Mouse (Mus musculus) CH12.LX (cell line): Measurements from ENCODE around the gene Luc7l3. TPM values are rescaled to one million over a fixed set of nuclear protein-coding genes. Genes with fewer than 3 reads are reported as not detected.
A peak's percentile ranks its signal among the peaks of the same experiment; 100 is the strongest.

Source experiments
- DNase-seq: peaks from one replicate; pipeline ENCODE4 v3.0.0-alpha.2; 2013; ENCODE audit errors: extremely low read depth
- H3K27ac ChIP-seq: 2 replicates; pipeline ENCODE4 v1.5.1; 2012; ENCODE audit warnings: low read depth, mild to moderate bottlenecking, control low read depth, moderate library complexity; ENCODE audit not compliant: insufficient read depth
- H3K27me3 ChIP-seq: replicated peaks from 2 replicates; pipeline ENCODE3; 2012; ENCODE audit warnings: inconsistent platforms
- H3K36me3 ChIP-seq, 2 experiments: replicated peaks in 1 of 2; 2 replicates each; pipeline versions ENCODE3 to v1.6.1; 2012; ENCODE audit warnings: inconsistent platforms in 1 of 2, low read length in 1 of 2, mild to moderate bottlenecking in 1 of 2, mixed read lengths in 1 of 2, moderate library complexity in 1 of 2; ENCODE audit not compliant: control insufficient read depth in 1 of 2, insufficient read depth in 1 of 2
- H3K4me1 ChIP-seq, 2 experiments: 2 replicates each; pipeline ENCODE4 v1.6.1; 2012; ENCODE audit warnings: inconsistent platforms in 1 of 2, moderate library complexity in 1 of 2; ENCODE audit not compliant: insufficient read depth in 2 of 2, control insufficient read depth in 1 of 2
- H3K4me2 ChIP-seq: 2 replicates; pipeline ENCODE4 v1.6.1; 2012; ENCODE audit warnings: low read depth, mild to moderate bottlenecking, control low read depth; ENCODE audit not compliant: poor library complexity, insufficient read depth, severe bottlenecking
- H3K4me3 ChIP-seq, 3 experiments: fragments of 150-350 bp in 1 of 3; sonication (generic) in 1 of 3; replicated peaks in 1 of 3; 2 replicates each; pipeline versions ENCODE3 to v1.5.1; 2011 to 2012; ENCODE audit warnings: low read depth in 2 of 3, low read length in 2 of 3, mild to moderate bottlenecking in 2 of 3, moderate library complexity in 2 of 3, control low read depth in 1 of 3, improper control_type of control experiment in 1 of 3, inconsistent platforms in 1 of 3, mixed read lengths in 1 of 3; ENCODE audit not compliant: poor library complexity in 1 of 3
- H3K79me2 ChIP-seq: replicated peaks from 2 replicates; pipeline ENCODE4 v1.6.1; 2012; ENCODE audit warnings: mild to moderate bottlenecking, moderate library complexity; ENCODE audit not compliant: control insufficient read depth, poor library complexity, insufficient read depth, severe bottlenecking; ENCODE audit errors: extremely low read depth
- H3K9ac ChIP-seq: 2 replicates; pipeline ENCODE4 v1.6.1; 2012; ENCODE audit warnings: low read depth, mild to moderate bottlenecking, control low read depth, moderate library complexity; ENCODE audit not compliant: insufficient read depth
- H3K9me3 ChIP-seq: replicated peaks from 2 replicates; pipeline ENCODE3; 2012; ENCODE audit warnings: low read length, inconsistent platforms, mixed read lengths
- CHD1 ChIP-seq: IDR thresholded peaks from 2 replicates; pipeline ENCODE4 v1.6.1; 2012; ENCODE audit warnings: low read depth, low read length, improper control_type of control experiment, inconsistent platforms
- CTCF ChIP-seq, 2 experiments: IDR thresholded peaks in 1 of 2; conservative IDR thresholded peaks in 1 of 2; 2 replicates each; pipeline ENCODE4 v1.5.1; 2011 to 2012; ENCODE audit warnings: low read depth in 2 of 2, low read length in 2 of 2, improper control_type of control experiment in 1 of 2, inconsistent platforms in 1 of 2, mild to moderate bottlenecking in 1 of 2, moderate library complexity in 1 of 2
- E2F4 ChIP-seq: IDR thresholded peaks from 2 replicates; pipeline ENCODE4 v1.6.1; 2011; ENCODE audit warnings: low read depth, low read length, improper control_type of control experiment; ENCODE audit not compliant: insufficient replicate concordance
- ELF1 ChIP-seq: IDR thresholded peaks from 2 replicates; pipeline ENCODE4 v1.6.1; 2014; ENCODE audit warnings: low read depth, mild to moderate bottlenecking, inconsistent platforms, low read length, improper control_type of control experiment
- ETS1 ChIP-seq: conservative IDR thresholded peaks from 2 replicates; pipeline ENCODE4 v1.6.1; 2012; ENCODE audit warnings: low read depth, mild to moderate bottlenecking, inconsistent platforms, low read length, improper control_type of control experiment, moderate library complexity
- GABPA ChIP-seq: IDR thresholded peaks from 2 replicates; pipeline ENCODE4 v1.6.1; 2012; ENCODE audit warnings: low read depth, low read length, improper control_type of control experiment, inconsistent platforms; ENCODE audit not compliant: insufficient replicate concordance
- HCFC1 ChIP-seq: IDR thresholded peaks from 2 replicates; pipeline ENCODE4 v1.6.1; 2012; ENCODE audit warnings: low read depth, mild to moderate bottlenecking, inconsistent platforms, low read length, improper control_type of control experiment
- IRF4 ChIP-seq: IDR thresholded peaks from 2 replicates; pipeline ENCODE4 v1.6.1; 2014; ENCODE audit warnings: low read depth, mild to moderate bottlenecking, inconsistent platforms, low read length, improper control_type of control experiment
- JUN ChIP-seq: IDR thresholded peaks from 2 replicates; pipeline ENCODE4 v1.6.1; 2011; ENCODE audit warnings: low read depth, mild to moderate bottlenecking, low read length, improper control_type of control experiment, moderate library complexity; ENCODE audit not compliant: insufficient read depth
- MXI1 ChIP-seq: IDR thresholded peaks from 2 replicates; pipeline ENCODE4 v1.6.1; 2011; ENCODE audit warnings: mild to moderate bottlenecking, low read depth, low read length, improper control_type of control experiment
- POLR2A ChIP-seq: IDR thresholded peaks from 2 replicates; pipeline ENCODE4 v1.6.1; 2011; ENCODE audit warnings: low read depth, mild to moderate bottlenecking, improper control_type of control experiment, low read length
- RAD21 ChIP-seq: IDR thresholded peaks from 2 replicates; pipeline ENCODE4 v1.6.1; 2011; ENCODE audit warnings: low read depth, mild to moderate bottlenecking, low read length, improper control_type of control experiment, moderate library complexity
- RCOR1 ChIP-seq: conservative IDR thresholded peaks from 2 replicates; pipeline ENCODE4 v1.6.1; 2012; ENCODE audit warnings: low read depth, mild to moderate bottlenecking, inconsistent platforms, low read length, improper control_type of control experiment
- SIN3A ChIP-seq: IDR thresholded peaks from 2 replicates; pipeline ENCODE4 v1.6.1; 2012; ENCODE audit warnings: low read length, improper control_type of control experiment, inconsistent platforms
- SMC3 ChIP-seq: IDR thresholded peaks from 2 replicates; pipeline ENCODE4 v1.6.1; 2011; ENCODE audit warnings: low read depth, low read length, improper control_type of control experiment
- TBP ChIP-seq: conservative IDR thresholded peaks from 2 replicates; pipeline ENCODE4 v1.6.1; 2011; ENCODE audit warnings: low read depth, low read length, improper control_type of control experiment
- UBTF ChIP-seq: IDR thresholded peaks from 2 replicates; pipeline ENCODE4 v1.6.1; 2012; ENCODE audit warnings: low read depth, mild to moderate bottlenecking, inconsistent platforms, low read length, improper control_type of control experiment, moderate library complexity
- USF1 ChIP-seq: IDR thresholded peaks from 2 replicates; pipeline ENCODE4 v1.6.1; 2014; ENCODE audit warnings: low read depth, mild to moderate bottlenecking, inconsistent platforms, low read length, improper control_type of control experiment
- ZC3H11A ChIP-seq: IDR thresholded peaks from 2 replicates; pipeline ENCODE4 v1.6.1; 2012; ENCODE audit warnings: low read depth, mild to moderate bottlenecking, inconsistent platforms, low read length, improper control_type of control experiment
- ZKSCAN1 ChIP-seq: IDR thresholded peaks from 2 replicates; pipeline ENCODE4 v1.6.1; 2012; ENCODE audit warnings: low read depth, inconsistent platforms, low read length, improper control_type of control experiment, borderline replicate concordance
- ZNF384 ChIP-seq: IDR thresholded peaks from 2 replicates; pipeline ENCODE4 v1.6.1; 2012; ENCODE audit warnings: low read depth, low read length, improper control_type of control experiment, inconsistent platforms
- dilution Hi-C: fragments of 300-500 bp; cut with MboI; formaldehyde crosslinking; loops from 2 replicates; pipeline ENCODE4 v1.14.3; 2020; ENCODE audit warnings: low sequenced_read_pairs; ENCODE audit not compliant: extremely low pct_unique_long_range_greater_than_20kb, extremely low pct_ligation_motif_present
- in situ Hi-C: fragments of 300-500 bp; cut with MboI; formaldehyde crosslinking; loops from 3 replicates; pipeline ENCODE4 v1.14.3; 2019; ENCODE audit warnings: low sequenced_read_pairs, low pct_ligation_motif_present, low pct_unique_long_range_greater_than_20kb, mixed read lengths
- polyA plus RNA-seq: library from polyadenylated mRNA; unstranded; fragments of >175 nt; gene quantifications from 2 replicates; pipeline ENCODE4 v1.2.1, GENCODE M21; 2012; ENCODE audit warnings: low read depth; ENCODE audit not compliant: insufficient read length
- total RNA-seq, 2 experiments: library from RNA; depleted of rRNA; stranded (reverse); fragments of 300-350 nt in 1 of 2; fragments of >200 nt in 1 of 2; gene quantifications; 2 replicates each; pipeline ENCODE4 v1.2.3; 2012 to 2014

The Luc7l3 gene
- total and polyA plus RNA-seq, 3 experiments: 57.7 to 246 (median 69.8) TPM

DNA sequence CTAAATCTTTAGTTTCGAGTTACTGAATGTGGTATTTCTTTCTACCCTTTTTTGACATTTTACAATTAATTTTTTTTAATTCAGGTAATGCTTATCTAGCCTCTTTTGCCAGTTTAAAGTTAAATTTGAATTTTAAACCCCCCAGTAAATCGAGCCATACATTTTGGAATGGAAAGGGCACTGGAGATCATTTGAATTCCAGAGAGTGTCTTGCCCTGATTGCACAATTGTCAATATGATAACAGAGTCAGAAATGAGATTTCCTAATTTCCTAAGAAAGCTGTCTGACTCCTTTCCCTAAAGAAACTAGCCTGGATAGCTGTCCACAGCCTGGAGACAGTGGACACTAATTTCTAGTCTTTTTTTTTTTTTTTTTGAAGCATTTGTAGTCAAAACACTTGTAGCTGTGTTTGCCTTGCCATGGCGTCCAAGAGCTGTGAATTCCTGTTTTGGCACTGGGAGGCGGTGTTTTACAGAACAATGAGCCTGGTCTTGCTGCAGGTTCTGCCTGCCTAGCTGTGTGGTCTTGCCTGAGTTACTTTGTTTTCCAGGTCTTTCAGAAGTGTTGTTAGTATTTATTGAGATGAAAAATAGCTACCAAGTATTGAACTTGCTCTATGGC is 7.6 kb upstream of the Luc7l3 start:
- Histone ChIP-seq H3K4me1 (peaks cover 7 to 38% of the 10 kb centered on the region in 2 experiments; a peak in 3 of 4 replicates), H3K4me2 (peak overlapping the region; percentile 96)
- in situ Hi-C loops: no loop called here

DNA sequence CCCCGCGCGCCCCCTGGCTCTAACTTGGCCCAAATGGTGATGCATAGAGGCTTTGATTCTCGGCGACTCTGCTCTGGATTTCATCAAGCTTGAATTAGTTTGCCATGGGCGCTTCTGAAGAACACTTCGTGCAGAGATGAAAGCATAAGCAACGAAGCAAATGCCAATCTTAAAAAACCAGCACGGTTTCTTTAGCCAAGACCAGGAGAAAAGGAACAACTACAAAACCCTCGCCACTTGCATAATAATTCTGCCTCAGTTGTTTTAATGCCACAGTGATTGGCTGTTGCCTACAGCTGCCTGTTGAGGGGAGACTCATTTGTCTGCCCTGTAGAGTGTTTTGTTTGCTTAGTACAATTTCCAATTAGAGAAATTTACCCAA is 6.8 kb upstream of the Luc7l3 start:
- peaks cover 7 to 38% of the 10 kb centered on the region in 2 experiments; a peak in 3 of 4 replicates for H3K4me1 ChIP-seq

More for the DNA sequence above, 7.6 kb upstream of the Luc7l3 start:
- dilution Hi-C loops: no loop called here
- TF ChIP-seq UBTF (no peak), ETS1 (no peak), IRF4 (no peak), RCOR1 (no peak), SMC3 (peak; percentile 65), CTCF (conservative IDR thresholded peaks at IDR 0.05 in 1 of 2, IDR thresholded peaks at IDR 0.05 in 1 of 2; ENCODE audit: low read depth in 2 of 2, low read length in 2 of 2) (peak in 1 of 2 experiments; percentile 83; a peak in 2 of 4 replicates), CHD1 (0 out of 2 replicates have a peak, but pooled peaks have one; percentile 76), JUN (no peak), E2F4 (no peak), POLR2A (no peak), ELF1 (no peak), ZNF384 (peak; percentile 87), ZC3H11A (no peak), USF1 (no peak), RAD21 (peak; percentile 78), MXI1 (no peak; the same call in 1 of the 2 replicates)
- Histone ChIP-seq H3K27me3 (no peaks in the 10 kb centered on the region), H3K9me3 (no peaks in the 10 kb centered on the region), H3K36me3 (peaks cover 10 to 32% of the 10 kb centered on the region in 2 experiments), H3K79me2 (peaks cover 27% of the 10 kb centered on the region), H3K4me3 (no peak overlapping the region), H3K27ac (no peak overlapping the region), H3K9ac (no peak overlapping the region; the same call in 1 of the 2 replicates)
- peak; percentile 75 for DNase-seq

More for the DNA sequence above, 6.8 kb upstream of the Luc7l3 start:
- Histone ChIP-seq H3K27ac (no peak overlapping the region), H3K36me3 (peaks cover 4 to 26% of the 10 kb centered on the region in 2 experiments), H3K4me2 (peak overlapping the region; percentile 96), H3K9ac (peak overlapping the region; percentile 96), H3K9me3 (no peaks in the 10 kb centered on the region), H3K4me3 (peak overlapping the region; percentile 57 to 80 (median 74)), H3K79me2 (peaks cover 27% of the 10 kb centered on the region), H3K27me3 (no peaks in the 10 kb centered on the region)
- peak; percentile 27 for DNase-seq
- no peak for TF ChIP-seq ZNF384
- TF ChIP-seq GABPA: no peak
- TF ChIP-seq ZKSCAN1: no peak
- no peak for TF ChIP-seq TBP
- no peak for TF ChIP-seq ELF1
- no peak for TF ChIP-seq HCFC1
- no peak for TF ChIP-seq SIN3A
- TF ChIP-seq E2F4: no peak
- dilution Hi-C loops: no loop called here
- in situ Hi-C loops: no loop called here
